Mouse (Mus musculus) small intestine, adult 10 weeks (tissue): ENCODE data around the gene Pou6f2. TPM values are rescaled to one million over a fixed set of nuclear protein-coding genes. Genes with fewer than 3 reads are reported as not detected.

Experiments used
- polyA plus RNA-seq: library from polyadenylated mRNA; stranded (reverse); fragments of 350-450 nt; fragmentation: Illumina TruSeq; extraction: RNeasy Lipid Tissue Mini Kit (QIAGEN cat#74804); gene quantifications from one replicate; pipeline ENCODE4 v1.2.3, GENCODE M21; 2014; ENCODE audit warnings: low replicate concordance

The Pou6f2 gene
- not detected for polyA plus RNA-seq

GRCm38 (mm10) chr13:18397586-18397985, at the start of gene Pou6f2:
Pou6f2 (minus strand) TSS chr13:18397686.

